Mouse (Mus musculus) hindbrain, embryonic 16.5 days (tissue): ENCODE results near the gene Ano6. TPM values are rescaled to one million over a fixed set of nuclear protein-coding genes. Genes with fewer than 3 reads are reported as not detected.

Experiments used
- ATAC-seq: fragments of 200-750 bp; cut with Nextera tagmentation; 2 replicates; pipeline ENCODE4 v1.8.0; 2017; ENCODE audit warnings: moderate TSS enrichment, moderate library complexity
- H3K27ac ChIP-seq: fragments of 300-500 bp; sonication (generic); 2 replicates; pipeline ENCODE4 v1.5.1; 2014; ENCODE audit warnings: low read depth, mild to moderate bottlenecking, control low read depth, low read length, moderate library complexity
- H3K27me3 ChIP-seq: fragments of 300-500 bp; sonication (generic); replicated peaks from 2 replicates; pipeline ENCODE4 v1.6.1; 2014; ENCODE audit warnings: low read length; ENCODE audit not compliant: control insufficient read depth, insufficient read depth
- H3K36me3 ChIP-seq: fragments of 300-500 bp; sonication (generic); 2 replicates; pipeline ENCODE4 v1.6.1; 2014; ENCODE audit warnings: mild to moderate bottlenecking, low read length, moderate library complexity, mixed read lengths; ENCODE audit not compliant: control insufficient read depth, insufficient read depth
- H3K4me1 ChIP-seq: fragments of 300-500 bp; sonication (generic); 2 replicates; pipeline ENCODE4 v1.6.1; 2014; ENCODE audit warnings: low read depth, low read length; ENCODE audit not compliant: control insufficient read depth, insufficient read depth
- H3K4me2 ChIP-seq: fragments of 300-500 bp; sonication (generic); 2 replicates; pipeline ENCODE4 v1.6.1; 2014; ENCODE audit warnings: mild to moderate bottlenecking, low read length, control low read depth, moderate library complexity
- H3K4me3 ChIP-seq: fragments of 300-500 bp; sonication (generic); 2 replicates; pipeline ENCODE4 v1.5.1; 2014; ENCODE audit warnings: mild to moderate bottlenecking, low read length, control low read depth, moderate library complexity
- H3K9ac ChIP-seq: fragments of 300-500 bp; sonication (generic); 2 replicates; pipeline ENCODE4 v1.6.1; 2014; ENCODE audit warnings: low read depth, mild to moderate bottlenecking, control low read depth, low read length, moderate library complexity
- H3K9me3 ChIP-seq: fragments of 300-500 bp; sonication (generic); 2 replicates; pipeline ENCODE4 v1.6.1; 2014; ENCODE audit warnings: mild to moderate bottlenecking, low read length, moderate library complexity; ENCODE audit not compliant: control insufficient read depth
- WGBS: fragments of 180-500 bp; shearing (Covaris S2); extraction: QIAGEN DNeasy Blood & Tissue Kit; methylation state at CpG from one replicate; pipeline ENCODE4 v1.1.7; 2014; 5-methylcytosine and 5-hydroxymethylcytosine counted together
- polyA plus RNA-seq: library from polyadenylated mRNA; unstranded; fragments of >200 nt; fragmentation: Nextera tagmentation; extraction: Ambion mirVana; gene quantifications from 2 replicates; pipeline ENCODE4 v1.2.1, GENCODE M21; 2015

Ano6 gene
- polyA plus RNA-seq, 1 experiment from 2014 or later: 25.0 TPM

DNA sequence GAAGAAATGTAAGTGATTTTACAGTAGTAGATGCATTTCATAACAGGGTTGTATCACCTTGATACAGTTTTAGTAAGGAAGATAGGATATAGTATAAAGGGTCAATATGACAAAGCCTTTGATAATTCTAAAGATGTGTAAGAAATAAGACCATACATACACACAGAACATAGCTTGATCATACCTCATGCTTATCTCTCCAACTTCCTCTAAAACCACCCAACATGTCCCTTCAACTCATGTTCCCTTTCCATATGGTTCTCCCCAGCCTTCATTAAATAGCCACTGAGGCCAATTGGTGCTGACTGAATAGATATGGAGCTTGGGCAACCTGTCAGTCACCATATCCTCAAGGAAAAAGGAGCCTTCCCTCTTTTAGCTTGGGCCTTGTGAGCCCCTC lies 9.4 kb downstream of the Ano6 start:
- Histone ChIP-seq H3K36me3 (no peaks in the 10 kb centered on the region), H3K9ac (no peak overlapping the region), H3K4me3 (no peak overlapping the region), H3K27me3 (no peaks in the 10 kb centered on the region), H3K9me3 (no peaks in the 10 kb centered on the region), H3K27ac (no peak overlapping the region), H3K4me1 (peaks cover 19% of the 10 kb centered on the region), H3K4me2 (no peak overlapping the region)
- ATAC-seq: no peak

- ATAC-seq: no peak
- H3K27me3 ChIP-seq: no peaks in the 10 kb centered on the region
Measured at GRCm38 (mm10) chr15:95801261-95801979, 10.8 kb downstream of the Ano6 start.

DNA sequence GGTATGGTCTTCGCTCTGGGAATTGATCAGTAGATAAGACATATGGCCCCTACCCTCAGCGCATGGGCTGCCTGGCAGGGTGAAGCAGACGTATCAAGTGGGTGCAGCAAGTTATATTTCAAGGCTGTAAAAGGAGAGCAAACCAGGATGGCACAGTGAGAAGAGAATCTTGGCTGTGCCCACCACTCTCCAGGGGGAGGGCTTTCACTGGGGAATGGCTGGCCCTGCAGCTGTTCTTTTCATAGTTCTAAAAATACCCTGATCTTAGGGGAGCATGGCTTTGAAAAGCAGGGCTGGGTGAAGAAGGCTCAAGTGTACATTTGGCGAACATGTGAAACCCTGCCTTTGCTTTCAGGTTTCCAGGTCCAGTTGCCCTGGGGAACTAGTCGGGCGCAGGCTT lies 11.5 kb downstream of the Ano6 start:
- H3K4me1 ChIP-seq: peaks cover 16% of the 10 kb centered on the region
- no peak for ATAC-seq
- WGBS: 79% methylated on average over 6 of the region's 6 CpGs
- no peaks in the 10 kb centered on the region for H3K27me3 ChIP-seq
- H3K4me3 ChIP-seq: no peak overlapping the region
- H3K36me3 ChIP-seq: no peaks in the 10 kb centered on the region
- H3K9me3 ChIP-seq: no peaks in the 10 kb centered on the region
- H3K4me2 ChIP-seq: no peak overlapping the region
- H3K27ac ChIP-seq: no peak overlapping the region
- H3K9ac ChIP-seq: no peak overlapping the region

More at GRCm38 (mm10) chr15:95801261-95801979, 10.8 kb downstream of the Ano6 start:
- Histone ChIP-seq H3K9me3 (no peaks in the 10 kb centered on the region), H3K9ac (no peak overlapping the region), H3K4me2 (no peak overlapping the region), H3K27ac (no peak overlapping the region), H3K4me1 (peaks cover 16% of the 10 kb centered on the region), H3K4me3 (no peak overlapping the region), H3K36me3 (no peaks in the 10 kb centered on the region)
- 63% methylated on average over 21 of the region's 21 CpGs for WGBS

DNA sequence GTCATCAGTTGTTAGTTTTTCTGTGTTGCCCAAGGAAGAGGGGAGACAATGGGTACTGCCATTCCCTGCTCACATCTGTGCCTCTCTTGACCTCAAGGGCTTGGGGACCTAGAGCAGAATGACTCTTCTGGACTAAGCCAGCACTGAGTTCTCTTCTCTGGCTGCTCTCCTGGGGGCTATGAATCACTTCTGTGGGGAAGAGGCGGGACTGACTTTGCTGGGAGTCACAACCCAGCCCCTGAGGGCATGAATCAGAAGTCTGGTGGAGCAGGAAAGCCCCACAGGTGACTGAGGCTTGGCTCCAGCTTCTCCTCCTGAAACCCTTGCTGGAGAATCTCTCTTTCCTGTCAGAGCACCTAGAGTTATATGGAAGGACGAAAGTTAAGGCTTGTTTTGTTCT lies 12.1 kb downstream of the Ano6 start:
- no peaks in the 10 kb centered on the region for H3K9me3 ChIP-seq
- no peak for ATAC-seq
- H3K4me1 ChIP-seq: peaks cover 16% of the 10 kb centered on the region
- no peak overlapping the region for H3K4me2 ChIP-seq
- no peaks in the 10 kb centered on the region for H3K27me3 ChIP-seq
- no peak overlapping the region for H3K4me3 ChIP-seq
- WGBS: 84% methylated on average over 2 of the region's 2 CpGs
- H3K9ac ChIP-seq: no peak overlapping the region
- H3K36me3 ChIP-seq: no peaks in the 10 kb centered on the region
- no peak overlapping the region; the same call in 1 of the 2 replicates for H3K27ac ChIP-seq

- Histone ChIP-seq H3K9ac (no peak overlapping the region), H3K27ac (no peak overlapping the region), H3K4me3 (no peak overlapping the region), H3K9me3 (no peaks in the 10 kb centered on the region), H3K4me1 (peaks cover 16% of the 10 kb centered on the region), H3K27me3 (no peaks in the 10 kb centered on the region), H3K4me2 (no peak overlapping the region), H3K36me3 (no peaks in the 10 kb centered on the region)
- ATAC-seq: no peak
- WGBS: 87% methylated on average over 3 of the region's 3 CpGs
Measured at GRCm38 (mm10) chr15:95803484-95803883, 12.8 kb downstream of the Ano6 start.

GRCm38 (mm10) chr15:95804255-95804654 lies 13.6 kb downstream of the Ano6 start:
- H3K4me3 ChIP-seq: no peak overlapping the region
- H3K4me2 ChIP-seq: no peak overlapping the region
- no peaks in the 10 kb centered on the region for H3K9me3 ChIP-seq
- H3K9ac ChIP-seq: no peak overlapping the region
- H3K4me1 ChIP-seq: peaks cover 16% of the 10 kb centered on the region
- no peaks in the 10 kb centered on the region for H3K27me3 ChIP-seq
- WGBS: 45% methylated on average over 7 of the region's 7 CpGs
- H3K36me3 ChIP-seq: no peaks in the 10 kb centered on the region
- no peak for ATAC-seq
- H3K27ac ChIP-seq: no peak overlapping the region

DNA sequence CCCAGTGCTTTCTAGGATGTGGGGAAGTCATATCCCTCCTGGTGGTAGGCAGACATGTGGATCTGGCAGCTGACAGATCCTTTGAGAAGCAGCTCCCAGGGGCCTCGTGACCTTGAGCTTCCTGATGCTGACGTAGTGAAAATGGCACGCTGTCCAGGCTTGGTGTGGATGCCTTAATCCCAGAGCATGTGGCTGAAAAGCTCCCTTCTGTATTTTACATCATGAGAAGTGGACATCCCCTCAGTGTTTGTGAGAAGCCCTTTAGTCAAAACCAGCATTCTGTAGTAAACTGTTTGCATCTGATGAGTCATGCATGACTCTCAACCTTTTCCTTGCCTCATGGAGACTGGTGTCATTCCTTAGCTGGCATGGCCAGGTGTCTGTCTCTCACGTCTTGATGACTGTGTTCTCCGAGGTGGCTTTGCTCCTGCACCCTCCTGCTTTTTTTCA lies 14.4 kb downstream of the Ano6 start:
- no peaks in the 10 kb centered on the region for H3K27me3 ChIP-seq
- H3K4me2 ChIP-seq: no peak overlapping the region
- H3K9me3 ChIP-seq: no peaks in the 10 kb centered on the region
- ATAC-seq: no peak
- peaks cover 16% of the 10 kb centered on the region for H3K4me1 ChIP-seq
- 52% methylated on average over 5 of the region's 5 CpGs for WGBS
- no peak overlapping the region for H3K27ac ChIP-seq
- H3K36me3 ChIP-seq: no peaks in the 10 kb centered on the region
- no peak overlapping the region for H3K9ac ChIP-seq
- H3K4me3 ChIP-seq: no peak overlapping the region

DNA sequence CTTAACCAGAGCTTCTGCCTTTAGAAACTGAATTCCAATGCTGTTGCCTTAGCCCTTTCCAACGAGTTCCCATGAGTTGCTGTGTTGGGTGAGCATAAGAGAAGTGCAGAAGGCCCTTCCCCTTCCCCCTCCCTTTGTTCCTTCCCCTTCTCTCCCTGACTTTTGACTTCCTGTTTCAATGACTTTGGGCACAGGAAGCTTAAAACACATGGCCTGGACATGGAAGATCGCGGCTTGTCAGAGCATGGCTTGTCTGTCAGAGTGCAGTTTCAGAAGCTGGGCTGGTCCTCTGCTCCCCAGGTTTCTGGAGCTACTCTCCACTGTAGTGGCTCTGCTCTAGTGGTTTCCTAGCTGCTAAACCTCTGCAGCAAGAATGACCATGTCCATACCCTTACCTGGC lies 17.3 kb downstream of the Ano6 start:
- ATAC-seq: no peak
- Histone ChIP-seq H3K4me2 (no peak overlapping the region), H3K9ac (no peak overlapping the region), H3K4me3 (no peak overlapping the region), H3K4me1 (peaks cover 8% of the 10 kb centered on the region), H3K9me3 (no peaks in the 10 kb centered on the region), H3K27ac (no peak overlapping the region), H3K36me3 (0 out of 2 replicates have a peak, but pooled peaks cover 5% of the 10 kb centered on the region), H3K27me3 (no peaks in the 10 kb centered on the region)
- 69% methylated on average over 3 of the region's 3 CpGs for WGBS

- ATAC-seq: no peak
- H3K4me3 ChIP-seq: no peak overlapping the region
- 95% methylated on average over 4 of the region's 4 CpGs for WGBS
Measured at GRCm38 (mm10) chr15:95810357-95810761, 19.7 kb downstream of the Ano6 start.

More at GRCm38 (mm10) chr15:95810357-95810761, 19.7 kb downstream of the Ano6 start:
- no peak overlapping the region for H3K27ac ChIP-seq
- no peak overlapping the region for H3K9ac ChIP-seq
- 0 out of 2 replicates have a peak, but pooled peaks cover 5% of the 10 kb centered on the region for H3K36me3 ChIP-seq
- no peak overlapping the region for H3K4me2 ChIP-seq
- no peaks in the 10 kb centered on the region for H3K27me3 ChIP-seq
- no peaks in the 10 kb centered on the region for H3K4me1 ChIP-seq
- no peaks in the 10 kb centered on the region for H3K9me3 ChIP-seq
